Mouse (Mus musculus): ENCODE measurements around the gene Cog6.

Gene Cog6

DNA sequence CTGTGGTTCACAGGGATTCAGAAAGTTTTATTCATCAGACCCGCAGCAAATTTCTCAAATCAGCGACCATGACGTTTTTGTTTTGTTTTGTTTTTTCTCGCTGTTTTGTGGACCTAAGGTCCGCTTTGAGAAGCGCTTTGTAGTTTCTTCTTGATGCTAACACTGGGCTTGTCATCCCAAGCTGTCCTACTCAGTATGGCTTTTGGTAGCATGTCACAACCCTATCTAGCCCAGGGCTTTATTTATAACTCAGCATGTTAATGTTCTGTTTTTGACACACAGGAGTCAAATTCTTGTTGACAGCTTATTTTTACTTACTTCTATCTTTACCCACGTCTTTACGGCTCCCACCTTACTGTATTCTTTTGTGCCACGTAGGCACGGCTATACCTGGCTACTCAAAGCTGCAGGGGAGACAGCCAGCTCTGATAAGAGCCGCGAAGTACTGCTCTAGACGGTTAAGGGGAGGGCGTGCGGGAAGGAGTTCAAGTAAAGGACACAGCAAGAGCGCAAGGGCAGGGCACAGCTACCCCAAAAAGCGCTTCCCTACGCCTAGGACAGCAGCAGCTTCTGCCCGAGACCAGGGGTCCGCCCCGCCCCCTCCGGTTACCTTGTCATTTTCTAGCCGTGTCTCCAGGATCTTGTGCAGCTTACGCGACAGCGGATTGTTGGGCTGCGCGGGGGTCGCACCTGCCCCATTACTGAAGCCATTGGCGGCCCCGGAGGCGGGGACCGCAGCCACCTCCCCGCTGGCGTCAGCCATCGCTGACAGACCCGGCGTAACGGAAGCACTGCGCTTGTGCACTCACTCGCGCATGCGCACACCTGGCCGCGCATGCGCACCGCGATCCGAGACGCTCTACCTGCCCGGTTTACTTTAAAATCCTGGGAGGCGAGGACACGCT, at the start of gene Cog6:
Cog6 (minus strand) TSS at position 802 of the 905 bp plus-strand sequence.
- peak; percentile 85 for DNase-seq

DNA sequence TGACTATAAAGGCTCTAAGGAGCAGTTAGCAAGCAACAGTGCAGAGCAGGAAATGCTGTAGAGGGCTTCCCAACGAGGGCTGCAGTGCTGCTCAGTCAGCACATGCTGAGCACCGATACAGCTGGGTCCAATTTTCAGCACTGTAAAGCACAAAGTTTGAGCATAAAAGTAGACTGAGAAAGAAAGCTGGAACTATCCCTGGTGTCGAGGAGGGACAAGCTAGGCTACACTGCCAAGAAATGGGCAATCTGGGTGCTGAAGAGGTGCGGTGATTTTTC, 49.0 kb upstream of the Cog6 start:
- DNase-seq = no peak

DNA sequence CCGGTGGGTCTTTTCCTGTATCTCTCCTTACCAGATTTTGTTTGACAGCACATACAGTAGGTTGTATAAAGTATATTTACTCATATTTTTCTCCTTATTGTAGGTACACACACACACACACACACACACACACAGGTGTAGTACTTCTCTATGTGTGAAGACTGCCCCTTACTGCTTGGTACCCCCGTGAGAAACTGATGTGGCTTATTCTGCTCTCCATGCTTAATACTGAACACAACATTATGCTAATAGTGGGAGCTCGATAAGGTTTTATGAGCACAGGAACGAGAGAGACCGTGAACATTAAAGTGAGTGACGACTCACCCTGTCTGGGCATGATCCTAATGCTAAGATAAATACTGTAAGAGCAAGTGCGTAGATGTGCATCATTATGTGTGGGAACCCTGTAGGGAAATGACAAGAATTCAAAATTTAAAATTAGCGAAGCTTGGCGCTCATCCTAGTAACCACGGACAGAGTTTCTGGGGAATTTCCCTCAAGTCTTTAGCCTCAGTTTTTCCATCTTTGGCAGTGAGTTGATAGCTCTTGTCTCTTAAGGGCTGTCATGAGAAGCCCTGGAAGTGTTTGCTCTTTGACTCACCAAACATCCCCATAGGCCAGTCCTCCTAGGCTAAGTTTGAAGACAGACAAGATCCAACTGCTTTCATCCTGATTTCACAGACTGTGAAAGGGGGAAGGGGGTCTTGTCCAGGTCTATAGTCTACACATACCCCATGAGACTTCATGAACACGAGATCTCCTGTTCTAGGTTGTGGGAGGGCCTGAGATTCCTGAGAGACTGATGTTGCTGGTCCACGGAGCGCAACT, 48.4 kb upstream of the Cog6 start:
- no peak for DNase-seq

DNA sequence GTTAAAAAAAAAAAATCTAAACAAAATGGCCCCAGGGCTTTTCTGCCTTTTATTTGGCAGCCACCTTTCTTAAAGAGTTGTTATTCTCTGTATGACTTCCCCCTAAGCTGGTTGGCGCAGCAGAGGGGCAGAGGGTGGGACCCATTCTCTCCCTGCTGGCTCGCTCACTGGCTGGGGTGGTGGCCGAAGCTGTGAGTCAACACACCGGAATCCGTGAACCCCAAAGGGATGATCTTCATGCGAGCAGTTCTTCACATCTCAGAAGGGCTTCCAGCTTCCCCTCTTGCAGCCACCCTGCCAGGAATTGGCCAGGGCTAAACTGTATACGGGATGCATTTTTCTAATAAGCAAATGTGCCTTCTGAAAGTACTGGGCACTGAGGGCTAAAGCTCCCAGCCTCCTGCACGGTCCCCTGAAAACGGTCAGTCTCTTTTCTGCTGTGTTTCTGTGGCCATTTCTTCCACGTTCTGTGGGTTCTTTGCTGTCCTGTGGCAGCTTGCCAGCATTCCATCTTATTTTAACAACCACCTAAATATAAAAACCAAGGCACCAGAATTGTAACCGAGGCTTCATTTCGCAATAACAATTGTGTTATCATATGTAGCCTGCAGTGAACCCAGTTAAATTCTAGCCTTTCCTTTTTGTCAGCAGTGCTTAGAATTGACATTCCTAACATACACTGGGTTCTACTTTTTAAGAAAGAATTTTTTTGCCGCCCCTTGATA, 46.5 kb upstream of the Cog6 start:
- no peak for DNase-seq

DNA sequence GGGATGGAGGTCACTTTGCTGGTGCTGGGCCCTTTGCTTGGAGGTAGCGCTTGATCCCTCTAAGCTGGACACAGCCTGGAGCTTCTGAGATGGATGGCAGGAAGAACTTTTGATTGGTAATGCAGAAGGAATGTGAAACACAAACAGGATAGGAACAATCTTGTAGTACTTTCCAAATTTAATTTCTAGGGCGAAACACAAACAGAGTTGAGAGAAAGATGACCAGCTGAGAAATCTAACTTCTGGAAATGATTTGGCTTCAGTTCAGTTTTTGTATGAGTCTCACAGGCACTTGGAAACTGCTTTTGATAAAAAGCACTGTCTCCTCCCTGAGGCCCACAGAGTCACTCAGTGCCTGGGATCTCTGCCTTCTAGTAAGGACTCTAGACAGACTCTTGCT, 42.9 kb upstream of the Cog6 start:
- DNase-seq = no peak

DNA sequence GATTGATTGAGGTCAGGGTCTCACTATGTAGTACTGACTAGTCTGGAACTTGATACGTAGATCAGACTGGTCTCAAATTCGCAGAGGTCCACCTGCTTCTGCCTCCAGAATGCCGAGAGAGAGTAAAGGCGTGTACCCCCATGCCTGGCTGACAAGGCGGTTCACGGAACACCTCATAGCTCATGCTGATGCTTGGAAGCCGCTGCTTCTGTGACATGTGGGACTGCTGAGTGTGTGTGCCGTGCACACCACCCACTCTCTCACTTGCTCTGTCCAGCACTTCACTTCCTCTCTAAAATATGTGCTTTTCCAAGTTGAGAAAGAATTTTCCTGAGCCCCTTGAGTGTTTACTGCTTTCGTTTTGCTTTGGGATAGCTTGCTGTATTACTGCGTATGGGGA, 39.4 kb upstream of the Cog6 start:
- DNase-seq = no peak

DNA sequence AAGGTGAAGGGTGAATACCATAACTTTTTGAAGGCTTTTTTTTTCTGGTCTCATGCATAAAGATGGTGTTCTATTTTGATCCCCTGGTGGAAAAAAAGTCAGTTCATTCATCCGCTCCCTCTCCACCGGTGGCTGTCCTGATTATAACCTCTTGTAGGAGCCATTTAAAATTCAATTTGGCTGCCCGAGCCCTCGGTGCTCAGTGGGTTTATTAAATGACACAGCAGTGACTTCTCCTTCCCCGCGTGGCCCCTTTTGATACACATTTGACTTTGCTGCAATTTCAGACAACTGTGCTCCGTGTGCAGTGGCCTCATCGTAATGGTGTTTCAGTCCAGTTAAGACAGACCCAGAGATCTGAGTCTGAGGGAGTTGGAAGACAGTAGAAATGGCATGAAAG, 35.3 kb upstream of the Cog6 start:
- DNase-seq = no peak

DNA sequence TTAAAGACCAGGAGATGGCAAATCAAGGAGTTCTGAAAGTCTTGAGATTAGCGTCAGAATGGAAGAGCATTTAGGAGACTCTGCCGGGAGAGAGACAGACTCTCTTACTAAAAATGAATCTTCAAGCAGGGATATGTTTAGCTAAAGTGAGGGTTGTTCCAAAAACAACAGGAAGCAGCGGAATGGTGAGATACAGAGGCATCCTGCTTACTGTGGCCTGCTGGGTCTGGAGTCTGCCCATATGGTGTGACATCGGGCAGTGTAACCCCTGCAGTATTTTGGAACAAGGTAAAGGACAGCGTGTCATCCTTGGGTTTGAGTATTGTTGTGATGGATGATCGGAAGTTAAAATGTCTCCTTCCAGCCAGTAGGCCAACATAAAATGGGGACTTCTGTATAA, 29.3 kb upstream of the Cog6 start:
- DNase-seq = peak; percentile 88

DNA sequence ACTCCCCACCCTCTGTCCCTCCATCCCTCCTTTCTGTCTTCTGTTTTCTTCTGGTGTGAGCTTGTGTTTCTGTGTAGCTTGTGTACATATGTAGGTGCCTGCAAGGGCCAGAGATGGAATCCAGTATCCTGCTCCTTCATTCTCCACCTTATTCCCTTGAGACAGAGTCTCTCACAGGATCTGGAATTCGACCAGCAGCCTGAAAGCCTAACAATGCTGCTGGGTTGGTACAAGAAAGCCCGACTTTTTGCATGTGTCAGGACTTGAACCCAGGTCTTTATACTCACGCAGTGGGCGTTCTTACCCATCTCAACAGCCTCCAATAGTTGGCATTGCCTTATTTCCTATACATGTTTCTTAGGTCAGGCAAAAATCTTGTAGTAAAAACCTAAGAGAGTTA, 28.7 kb upstream of the Cog6 start:
- DNase-seq = no peak

DNA sequence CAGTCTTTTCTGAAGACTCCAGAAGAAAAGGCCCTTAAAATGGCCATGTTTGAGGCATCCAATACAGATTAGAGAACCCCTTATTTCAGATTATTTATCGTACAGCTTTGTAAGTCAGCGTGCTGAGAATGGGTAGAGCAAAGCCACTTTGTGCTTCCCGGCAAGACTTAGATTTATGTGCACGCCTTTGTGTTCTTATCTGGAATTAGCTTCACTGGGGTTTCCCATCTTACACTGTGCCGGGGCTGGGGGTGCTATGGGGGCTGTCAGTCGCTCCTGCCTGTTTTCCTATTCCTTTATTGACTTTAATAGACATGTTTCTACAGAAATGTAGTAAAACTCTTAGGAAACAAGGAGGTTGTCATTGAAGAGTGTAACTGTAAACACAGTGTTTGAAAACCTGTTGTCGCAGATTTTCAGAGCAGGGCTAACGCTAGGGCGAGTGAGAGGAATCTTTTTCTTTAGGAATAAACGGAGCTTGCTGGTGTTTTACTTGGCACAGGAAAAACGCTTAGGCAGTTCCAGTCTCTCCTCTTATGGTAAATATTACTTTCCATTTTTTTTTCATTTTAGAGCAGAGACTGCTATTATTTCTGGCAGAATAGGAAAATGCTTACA, 27.8 kb upstream of the Cog6 start:
- no peak for DNase-seq

DNA sequence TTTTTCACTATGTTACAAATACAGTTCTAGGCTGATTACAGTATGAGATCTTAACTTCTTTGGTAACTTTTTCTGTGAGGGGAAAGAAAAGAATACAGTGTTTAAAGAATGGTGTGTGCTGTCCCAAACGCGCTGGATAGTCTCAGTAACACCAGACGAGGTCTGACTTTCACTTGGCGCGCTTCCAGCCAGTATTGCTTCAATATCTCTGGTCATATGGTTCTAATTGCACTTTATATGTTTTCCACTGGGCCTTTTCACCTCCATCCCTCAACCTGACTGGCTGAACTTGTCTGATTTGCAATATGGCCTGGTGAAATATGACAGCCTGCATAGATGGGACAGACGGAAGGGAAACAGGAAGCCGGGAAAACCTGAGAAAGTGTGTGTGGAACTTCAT, 27.2 kb upstream of the Cog6 start:
- no peak for DNase-seq

DNA sequence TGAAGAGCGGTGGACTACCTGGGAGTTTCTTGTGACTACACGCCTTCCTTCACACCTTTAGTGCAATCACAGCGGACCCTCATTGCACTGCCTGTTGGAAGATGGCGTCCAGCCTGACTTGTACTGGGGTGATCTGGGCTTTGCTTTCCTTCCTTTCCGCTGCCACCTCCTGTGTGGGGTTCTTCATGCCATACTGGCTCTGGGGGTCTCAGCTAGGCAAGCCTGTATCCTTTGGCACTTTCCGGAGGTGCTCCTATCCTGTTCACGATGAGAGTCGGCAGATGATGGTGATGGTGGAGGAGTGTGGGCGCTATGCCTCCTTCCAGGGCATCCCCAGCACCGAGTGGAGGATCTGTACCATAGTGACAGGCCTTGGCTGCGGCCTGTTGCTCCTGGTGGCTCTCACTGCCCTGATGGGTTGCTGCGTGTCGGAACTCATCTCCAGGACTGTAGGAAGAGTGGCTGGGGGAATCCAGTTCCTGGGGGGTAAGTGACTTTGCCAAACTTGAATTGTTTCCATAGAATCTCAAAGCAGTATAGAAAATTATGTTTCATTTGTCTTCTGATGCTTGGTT, 26.3 kb upstream of the Cog6 start:
- DNase-seq = no peak

DNA sequence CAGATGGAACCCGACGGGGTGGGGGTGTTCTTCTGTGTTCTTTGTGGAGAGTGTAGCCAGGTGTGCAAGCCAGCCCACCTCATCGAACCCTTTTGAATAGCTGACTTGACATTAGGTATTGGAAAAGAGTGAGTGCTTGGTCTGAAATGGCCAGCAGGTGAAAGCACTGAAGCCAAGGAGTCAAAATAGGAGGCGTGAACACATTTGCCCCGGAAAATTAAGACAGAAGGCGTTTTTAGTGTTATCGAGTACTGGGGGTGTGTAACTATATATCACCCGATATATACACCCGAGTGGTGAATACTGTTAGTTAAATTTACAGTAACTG, 25.2 kb upstream of the Cog6 start:
- no peak for DNase-seq

DNA sequence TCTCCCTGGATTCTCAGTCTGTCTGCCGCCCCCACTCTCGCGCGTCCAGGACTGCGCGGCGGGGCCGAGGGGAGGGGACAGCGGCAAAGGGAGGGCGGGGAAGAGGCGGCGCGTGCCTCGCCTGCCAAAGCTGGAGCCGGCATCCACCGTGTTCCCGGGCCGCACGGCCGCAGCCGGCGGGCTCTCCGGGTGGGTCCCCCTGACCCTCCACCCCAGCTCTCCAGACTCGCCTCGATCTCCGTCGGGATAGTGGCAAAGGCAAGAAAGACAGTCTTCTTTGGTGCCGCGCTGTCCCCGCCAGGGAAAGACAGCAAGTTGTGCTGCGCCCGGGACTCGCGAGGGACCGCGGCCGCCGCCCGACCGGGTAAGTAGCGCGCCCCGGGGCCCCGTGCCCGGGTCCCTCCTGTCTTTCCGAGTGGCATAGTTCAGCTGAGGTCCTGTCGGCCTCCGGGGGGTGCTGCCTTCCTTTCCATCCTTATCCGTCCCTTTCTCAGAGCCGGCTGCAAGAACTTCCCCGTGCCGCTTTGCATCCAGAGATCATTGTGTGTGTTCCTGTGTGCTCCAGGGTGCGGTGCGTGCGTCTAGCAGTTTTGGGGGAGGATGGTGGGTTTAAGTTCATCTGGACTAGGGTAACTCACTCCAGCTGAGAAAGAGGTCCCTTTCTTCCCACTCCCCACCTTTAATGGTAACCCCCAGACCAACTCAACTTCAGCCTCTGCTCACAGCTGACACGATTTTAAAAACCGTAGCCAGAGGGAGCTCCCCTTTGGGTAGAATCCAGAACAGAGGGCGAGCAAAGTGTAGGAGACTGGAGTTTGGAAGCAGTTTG, 24.6 kb upstream of the Cog6 start, which contains the start of gene Lhfp:
Lhfp (plus strand) TSS at position 118 of the 829 bp plus-strand sequence.
- DNase-seq = peak; percentile 68

DNA sequence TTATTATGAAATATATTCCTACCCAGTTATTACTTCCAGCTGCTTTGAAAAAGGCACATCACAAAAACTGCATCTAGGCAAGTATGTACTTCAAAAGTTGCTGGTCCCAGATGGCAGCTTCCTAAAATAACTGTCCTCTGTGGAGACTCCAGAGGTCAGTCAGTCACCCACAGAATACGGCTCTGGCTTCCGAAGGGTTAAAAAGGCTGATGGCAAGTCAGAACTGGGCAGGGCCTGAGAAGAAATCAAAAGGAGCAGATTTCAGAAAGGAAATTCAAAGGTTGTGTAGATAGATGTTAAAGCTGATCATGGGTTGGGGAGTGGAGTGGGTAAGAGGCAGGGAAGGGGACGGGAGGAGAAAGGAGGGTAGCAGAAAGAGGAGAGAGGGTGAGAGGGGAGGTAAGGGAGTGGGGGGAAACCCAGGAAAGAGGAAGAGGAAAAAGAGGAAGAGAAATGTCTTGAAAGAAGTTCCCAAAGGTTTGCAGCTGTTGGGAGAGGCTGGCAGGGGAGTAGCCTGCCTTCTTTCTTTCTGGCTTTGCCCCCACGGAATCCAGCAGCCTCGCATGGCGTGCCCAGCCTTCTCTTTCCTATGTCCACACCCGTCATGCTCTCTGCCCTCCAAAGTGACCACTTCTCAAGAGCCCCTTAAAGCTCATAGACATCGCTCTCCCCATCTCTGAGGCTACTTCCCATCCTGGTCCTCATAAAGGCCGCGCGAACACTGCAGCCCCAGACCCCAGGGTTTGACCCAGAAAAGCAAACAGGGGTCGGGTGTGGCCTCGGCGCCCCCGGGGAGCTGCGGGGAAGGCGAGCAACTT, 23.8 kb upstream of the Cog6 start:
- no peak for DNase-seq

DNA sequence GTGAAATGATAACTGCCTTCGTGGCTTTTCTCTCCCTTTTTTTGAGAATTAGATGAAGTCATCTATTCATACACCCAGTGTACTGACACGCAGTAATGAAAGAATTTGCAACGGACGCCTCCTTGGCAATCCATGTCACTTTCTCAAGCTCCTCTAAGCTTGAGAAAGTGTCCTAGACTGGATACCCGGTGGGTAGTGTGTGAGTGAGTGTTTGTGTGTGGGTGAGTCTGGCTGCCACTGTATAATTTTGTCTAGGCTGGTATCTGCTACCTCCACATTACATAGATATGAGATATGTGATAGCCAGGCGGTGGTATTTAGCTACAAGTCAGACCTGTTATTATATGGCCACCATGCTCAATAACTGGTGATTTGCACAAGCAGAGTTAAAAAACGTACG, 22.7 kb upstream of the Cog6 start:
- DNase-seq = no peak

DNA sequence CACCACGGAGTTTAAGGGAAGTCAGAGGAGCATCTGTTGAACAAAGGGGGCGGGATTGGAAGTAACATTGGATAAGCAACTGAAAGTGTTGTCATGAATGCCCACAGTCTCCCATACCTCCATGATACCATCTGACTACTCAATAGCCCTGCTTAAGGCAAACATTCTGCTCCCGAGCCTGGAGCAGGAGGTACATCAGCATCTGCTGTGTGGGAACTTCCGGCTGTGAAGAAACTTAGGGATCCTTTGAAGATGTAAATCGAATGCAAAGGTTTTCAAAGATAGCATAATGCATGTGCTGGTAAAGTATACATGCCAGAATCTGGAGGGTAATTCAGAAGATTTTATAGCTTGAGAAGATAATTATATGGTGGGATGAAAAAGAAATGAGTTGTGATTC, 21.9 kb upstream of the Cog6 start:
- DNase-seq = no peak

DNA sequence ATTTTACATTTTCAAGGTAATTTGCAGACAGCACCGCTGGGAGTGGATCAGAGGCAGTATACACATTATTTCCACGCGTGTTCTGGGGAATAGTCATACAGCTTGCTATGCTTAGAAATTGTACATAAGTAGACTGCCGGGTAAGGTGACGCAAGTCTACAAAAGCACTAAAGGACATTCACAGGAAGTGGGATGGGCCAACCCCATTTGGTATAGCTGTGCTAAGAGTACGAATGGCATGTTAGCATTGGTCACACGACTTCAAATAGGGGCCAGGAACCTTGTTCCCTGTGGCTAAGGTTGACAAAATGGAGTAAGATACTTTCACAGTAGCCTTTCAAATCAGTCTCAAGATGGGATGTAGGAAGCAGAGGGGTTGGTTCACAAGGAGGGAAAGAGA, 19.9 kb upstream of the Cog6 start:
- no peak for DNase-seq

DNA sequence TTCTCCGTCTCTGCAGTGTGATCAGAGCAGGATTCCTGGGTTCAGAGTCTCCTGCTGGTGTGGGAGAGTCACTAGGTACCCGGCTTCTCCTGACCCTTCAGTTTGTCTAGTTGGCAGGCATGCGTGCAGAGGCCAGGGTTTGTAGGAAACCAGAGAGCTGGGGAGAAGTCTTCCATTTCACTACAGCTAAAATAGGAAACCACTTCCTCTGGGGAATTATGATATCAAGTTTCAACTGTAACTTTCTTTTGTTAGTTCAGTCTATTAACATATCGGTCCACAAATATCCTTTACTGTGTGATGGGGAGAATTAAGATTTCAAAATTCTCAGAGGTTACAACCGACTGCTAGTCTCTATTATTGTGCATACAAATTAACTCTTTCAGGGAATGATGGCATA, 19.0 kb upstream of the Cog6 start:
- no peak for DNase-seq

DNA sequence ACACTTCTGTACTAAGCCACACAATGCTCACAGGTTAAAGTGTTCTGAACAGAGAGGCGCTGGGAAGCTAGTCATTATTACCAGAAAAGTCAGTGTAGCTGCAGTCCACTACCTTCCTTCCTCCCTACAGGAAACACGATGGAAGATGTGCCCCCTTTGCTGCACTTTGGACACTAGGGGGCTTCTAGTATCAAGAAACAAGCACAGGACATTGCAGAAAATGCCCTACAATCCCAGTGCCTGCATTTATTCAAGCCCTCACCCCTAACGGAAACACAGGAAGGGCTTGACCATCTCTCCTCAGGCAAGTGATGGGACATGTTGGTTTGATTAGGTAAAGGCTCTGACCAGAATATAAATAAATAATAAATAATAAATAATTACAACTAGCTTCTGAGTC, 16.4 kb upstream of the Cog6 start:
- no peak for DNase-seq

DNA sequence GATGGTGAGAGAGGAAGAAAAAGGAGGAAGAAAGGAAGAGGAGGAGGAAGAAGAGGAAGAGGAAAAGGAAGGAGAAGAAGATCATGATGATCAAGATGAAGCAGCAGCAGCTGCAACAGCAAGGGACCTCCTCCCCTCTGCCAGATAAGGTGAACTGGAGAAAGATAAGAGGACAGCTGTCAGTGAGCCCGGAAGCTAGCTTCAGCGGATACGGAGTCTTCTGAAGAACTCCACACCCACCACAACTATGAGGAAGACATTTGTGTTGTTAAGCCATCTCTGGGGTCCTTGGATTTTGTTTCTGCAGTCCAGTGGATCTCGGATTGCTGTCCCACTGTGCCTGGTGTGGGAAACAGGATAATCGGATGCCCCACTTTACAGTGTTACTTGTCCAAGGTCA, 15.4 kb upstream of the Cog6 start:
- DNase-seq = no peak
